Mouse (Mus musculus) megakaryocyte, embryonic 14.5 days (primary cell): ENCODE measurements around the gene Osbpl3. TPM values are rescaled to one million over a fixed set of nuclear protein-coding genes. Genes with fewer than 3 reads are reported as not detected.

Source experiments
- H3K27me3 ChIP-seq: replicated peaks from 2 replicates; pipeline ENCODE3; 2012; ENCODE audit warnings: inconsistent platforms
- H3K36me3 ChIP-seq: replicated peaks from 2 replicates; pipeline ENCODE3; 2012; ENCODE audit warnings: low read length, inconsistent platforms, mixed read lengths
- H3K4me1 ChIP-seq: 2 replicates; pipeline ENCODE4 v1.6.1; 2012; ENCODE audit warnings: inconsistent platforms
- H3K4me3 ChIP-seq: replicated peaks from 2 replicates; pipeline ENCODE3; 2012; ENCODE audit warnings: moderate library complexity, mild to moderate bottlenecking, inconsistent platforms
- H3K9me3 ChIP-seq: 2 replicates; pipeline ENCODE4 v1.6.1; 2012; ENCODE audit warnings: inconsistent platforms
- FLI1 ChIP-seq: IDR thresholded peaks from 2 replicates; pipeline ENCODE4 v1.6.1; 2012; ENCODE audit warnings: low read length, inconsistent platforms, mixed read lengths
- GATA1 ChIP-seq: IDR thresholded peaks from 3 replicates; pipeline ENCODE4 v1.6.1; 2012; ENCODE audit warnings: mixed read lengths, low read length, inconsistent platforms, borderline replicate concordance
- polyA plus RNA-seq: library from polyadenylated mRNA; stranded (reverse); fragments of >175 nt; gene quantifications from 2 replicates; pipeline ENCODE4 v1.2.3, GENCODE M21; 2012; ENCODE audit warnings: low replicate concordance; ENCODE audit not compliant: insufficient read depth

The Osbpl3 gene
- polyA plus RNA-seq, 1 experiment: 7.3 TPM

DNA sequence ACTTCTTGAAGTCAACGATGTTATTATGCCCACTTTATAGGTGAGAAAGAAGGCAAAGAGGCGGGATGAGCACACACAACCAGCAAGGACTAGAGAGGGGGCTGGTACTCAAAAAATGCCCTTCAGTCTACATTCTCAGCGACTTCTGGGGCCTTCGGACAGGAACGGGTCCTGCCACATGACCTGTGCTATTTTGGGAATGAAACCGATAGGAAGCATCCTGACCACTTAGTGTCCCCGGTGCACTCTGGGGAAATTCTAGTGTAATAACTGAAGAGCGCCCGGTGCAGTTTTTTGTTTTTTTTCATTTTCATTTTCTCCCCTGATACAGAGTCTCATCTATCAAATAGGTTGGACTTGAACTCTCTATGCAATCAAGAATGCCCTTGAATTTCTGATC lies 130.5 kb downstream of the Osbpl3 start:
- H3K27me3 ChIP-seq: no peaks in the 10 kb centered on the region
- H3K9me3 ChIP-seq: no peaks in the 10 kb centered on the region
- no peak overlapping the region for H3K4me3 ChIP-seq
- TF ChIP-seq GATA1 (no peak), FLI1 (no peak)
- peaks cover 10% of the 10 kb centered on the region for H3K4me1 ChIP-seq
- peaks cover 95% of the 10 kb centered on the region for H3K36me3 ChIP-seq

DNA sequence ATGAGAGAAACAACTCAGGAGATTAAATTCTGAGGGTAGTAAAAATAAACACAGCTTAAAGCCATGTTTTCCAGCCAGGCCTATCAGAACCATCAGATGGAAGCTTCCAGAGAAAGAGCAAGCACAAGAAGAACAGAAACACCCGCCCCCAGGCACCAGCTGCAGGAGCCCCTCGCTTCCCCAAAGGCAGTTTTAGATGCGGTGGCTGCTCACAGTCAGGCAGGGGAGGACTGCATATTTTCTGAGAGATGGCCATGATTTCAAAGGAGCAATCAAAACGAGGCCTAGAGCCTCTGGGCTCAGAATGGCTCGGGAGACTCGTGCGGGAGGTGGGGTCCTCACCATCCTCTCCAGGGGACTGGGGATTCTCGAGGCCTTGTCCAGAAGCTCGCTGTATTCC lies 133.4 kb downstream of the Osbpl3 start:
- no peak overlapping the region for H3K4me3 ChIP-seq
- TF ChIP-seq GATA1: no peak
- no peak for TF ChIP-seq FLI1
- no peaks in the 10 kb centered on the region for H3K27me3 ChIP-seq
- H3K36me3 ChIP-seq: peaks cover 98% of the 10 kb centered on the region
- H3K4me1 ChIP-seq: peaks cover 14% of the 10 kb centered on the region
- no peaks in the 10 kb centered on the region for H3K9me3 ChIP-seq

DNA sequence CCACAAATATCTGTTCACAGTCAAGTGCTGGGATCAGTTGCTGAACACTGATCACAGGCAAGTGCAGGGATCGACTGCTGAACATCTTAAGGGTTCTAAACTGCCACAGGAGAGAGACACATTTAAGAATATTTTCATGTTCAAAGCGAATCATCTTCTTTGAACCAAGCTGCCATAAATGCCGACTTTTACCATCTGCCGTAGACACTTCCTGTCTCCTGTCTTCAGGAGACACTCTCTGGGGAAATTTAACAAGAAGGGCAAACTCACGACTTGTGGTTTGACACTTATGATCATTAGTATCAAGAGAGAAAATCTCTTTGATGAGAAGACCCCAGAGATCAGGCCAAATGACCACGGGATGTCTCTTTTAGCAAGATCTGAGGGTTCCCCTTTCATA lies 134.3 kb downstream of the Osbpl3 start:
- H3K36me3 ChIP-seq: peaks cover 100% of the 10 kb centered on the region
- no peaks in the 10 kb centered on the region for H3K9me3 ChIP-seq
- no peaks in the 10 kb centered on the region for H3K27me3 ChIP-seq
- H3K4me1 ChIP-seq: peaks cover 17% of the 10 kb centered on the region
- H3K4me3 ChIP-seq: no peak overlapping the region
- TF ChIP-seq GATA1 (no peak), FLI1 (no peak)

DNA sequence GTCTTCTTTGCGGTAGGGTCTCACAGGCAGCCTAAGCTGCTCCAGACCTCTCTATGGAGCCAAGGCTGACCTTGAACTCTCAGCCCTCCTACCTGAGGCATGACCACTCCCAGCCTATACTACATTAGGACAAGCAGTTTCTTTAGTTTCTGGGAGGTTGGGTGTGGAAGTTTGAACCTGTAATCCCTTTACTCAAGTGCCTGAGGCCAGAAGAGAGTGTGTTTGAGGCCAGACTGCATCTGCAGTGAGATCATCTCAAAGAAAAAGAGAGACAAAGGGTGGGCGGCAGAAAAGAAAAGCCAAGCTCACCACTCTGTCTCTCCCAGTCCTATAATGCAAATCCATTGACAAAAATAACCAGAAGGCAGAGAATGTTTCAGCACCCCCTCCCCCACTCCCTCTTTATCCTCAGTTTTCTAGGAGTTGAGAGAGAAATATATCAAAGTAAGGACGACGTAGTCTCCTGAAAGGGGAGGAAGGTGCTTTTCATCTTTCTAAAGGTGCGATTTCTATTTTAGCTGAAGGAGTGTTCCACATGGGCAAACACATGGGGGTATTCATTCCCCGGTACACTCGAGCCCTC lies 137.3 kb downstream of the Osbpl3 start:
- TF ChIP-seq GATA1 (no peak), FLI1 (no peak)
- Histone ChIP-seq H3K36me3 (peaks cover 99% of the 10 kb centered on the region), H3K9me3 (no peaks in the 10 kb centered on the region), H3K4me3 (no peak overlapping the region), H3K4me1 (peaks cover 11% of the 10 kb centered on the region; the same call in 1 of the 2 replicates), H3K27me3 (no peaks in the 10 kb centered on the region)

DNA sequence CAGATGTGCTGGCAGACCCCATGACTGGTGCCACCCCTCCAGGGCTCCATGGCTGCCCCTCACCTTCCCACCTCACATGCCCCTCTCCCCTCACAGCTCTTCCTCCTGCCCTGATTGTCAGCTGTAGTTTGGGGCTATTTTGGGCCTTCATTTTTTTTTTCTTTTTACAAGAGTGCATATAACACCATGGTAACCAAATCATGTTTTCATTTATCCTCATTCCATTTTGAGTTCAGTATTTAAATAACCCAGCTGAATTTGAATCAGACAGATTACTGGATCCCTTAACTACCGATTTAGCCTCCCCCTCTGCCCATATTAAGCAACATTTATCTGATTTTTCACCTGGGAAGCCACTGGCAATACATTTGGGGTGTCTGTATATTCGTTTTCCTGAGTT lies 137.9 kb downstream of the Osbpl3 start:
- Histone ChIP-seq H3K36me3 (peaks cover 99% of the 10 kb centered on the region), H3K4me3 (no peak overlapping the region), H3K9me3 (no peaks in the 10 kb centered on the region), H3K4me1 (peaks cover 11% of the 10 kb centered on the region; the same call in 1 of the 2 replicates), H3K27me3 (no peaks in the 10 kb centered on the region)
- TF ChIP-seq FLI1: no peak
- no peak for TF ChIP-seq GATA1

DNA sequence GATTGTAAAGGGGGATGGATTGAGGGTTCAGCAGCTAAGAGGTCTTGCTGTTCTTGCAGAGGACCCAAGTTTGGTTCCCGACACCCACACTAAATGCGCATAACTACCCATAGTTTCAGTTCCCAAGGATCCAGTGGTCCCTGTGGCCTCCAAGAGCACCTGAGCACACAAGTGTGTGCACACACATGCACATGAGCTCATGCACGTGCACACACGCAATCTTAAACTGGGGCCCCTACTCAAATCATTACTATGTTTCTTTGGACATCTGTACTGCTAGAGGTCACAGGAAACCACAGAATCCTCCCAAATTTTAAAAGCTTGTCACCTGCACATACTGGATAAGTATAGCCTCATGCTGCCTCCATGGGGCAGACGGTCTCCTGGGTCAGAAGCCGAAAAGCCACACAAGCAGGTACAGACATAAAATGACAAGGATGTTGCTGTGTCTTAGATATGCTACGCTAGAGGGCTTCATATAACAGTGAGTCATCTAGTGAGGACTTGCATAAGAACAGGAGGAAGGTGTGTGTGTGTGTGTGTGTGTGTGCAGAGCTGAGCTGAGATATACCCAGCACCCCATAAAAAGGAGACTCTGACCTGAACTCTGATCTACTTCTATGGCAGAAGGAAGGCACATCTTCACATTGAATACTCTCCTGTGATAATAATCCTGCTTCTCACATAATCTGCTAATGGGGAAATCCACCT lies 139.1 kb downstream of the Osbpl3 start:
- TF ChIP-seq GATA1 (no peak), FLI1 (no peak)
- no peaks in the 10 kb centered on the region for H3K27me3 ChIP-seq
- no peak overlapping the region for H3K4me3 ChIP-seq
- H3K4me1 ChIP-seq: peaks cover 16% of the 10 kb centered on the region
- H3K36me3 ChIP-seq: peaks cover 95% of the 10 kb centered on the region
- H3K9me3 ChIP-seq: no peaks in the 10 kb centered on the region

DNA sequence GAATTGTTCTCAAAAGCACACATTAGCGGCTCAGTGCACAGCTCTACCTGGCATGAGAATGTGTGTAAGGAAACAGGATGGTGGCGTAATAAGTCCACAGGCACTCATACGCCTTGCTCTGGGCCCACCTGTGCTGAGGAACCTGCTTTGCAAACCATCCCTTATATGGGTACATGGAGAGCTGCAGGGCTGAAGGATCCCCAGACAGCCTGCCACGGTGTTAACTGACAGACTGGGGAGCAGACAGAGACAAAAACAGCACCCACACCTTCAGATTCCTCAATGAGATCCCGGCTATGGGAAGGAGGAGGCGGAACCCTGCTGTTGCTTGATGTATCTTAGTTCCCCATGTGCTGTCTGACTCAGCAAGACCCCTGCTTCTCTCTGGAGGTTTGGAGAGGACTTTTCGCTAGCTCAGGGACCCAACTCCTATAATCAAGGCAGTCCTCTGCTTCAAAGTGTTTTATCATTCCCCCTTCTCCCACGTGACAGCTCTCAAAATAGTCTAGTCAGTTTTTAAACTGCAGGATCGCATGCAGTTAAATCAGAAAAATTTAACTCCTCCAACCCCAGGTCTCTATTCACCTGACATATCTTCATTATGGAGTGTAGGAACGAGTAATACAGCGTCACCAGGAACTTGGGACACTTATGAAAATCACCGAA lies 141.5 kb downstream of the Osbpl3 start:
- Histone ChIP-seq H3K4me1 (peaks cover 16% of the 10 kb centered on the region), H3K27me3 (no peaks in the 10 kb centered on the region), H3K36me3 (peaks cover 94% of the 10 kb centered on the region), H3K4me3 (no peak overlapping the region), H3K9me3 (no peaks in the 10 kb centered on the region)
- TF ChIP-seq FLI1: no peak
- TF ChIP-seq GATA1: no peak

DNA sequence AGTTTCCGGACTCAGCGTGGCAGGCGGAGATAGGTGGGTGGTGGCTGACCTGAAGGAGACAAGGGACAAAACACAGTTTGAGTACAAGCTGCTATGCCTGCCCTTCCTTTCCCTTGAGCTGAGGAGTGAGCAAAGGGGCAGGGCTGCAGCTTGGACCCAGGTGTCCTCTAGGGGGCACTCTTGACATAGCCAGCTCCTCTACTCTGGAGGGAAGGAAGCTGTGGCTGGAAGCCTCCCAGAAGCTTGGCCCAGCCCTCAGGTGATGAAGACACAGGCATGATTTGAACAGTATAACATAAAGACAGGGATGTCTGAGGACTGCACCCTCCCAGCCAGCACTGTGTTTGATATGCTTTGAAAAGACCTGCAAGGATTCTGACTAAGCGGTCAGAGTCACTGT lies 143.4 kb downstream of the Osbpl3 start:
- Histone ChIP-seq H3K27me3 (no peaks in the 10 kb centered on the region), H3K36me3 (peaks cover 94% of the 10 kb centered on the region), H3K9me3 (no peaks in the 10 kb centered on the region), H3K4me1 (peaks cover 12% of the 10 kb centered on the region), H3K4me3 (no peak overlapping the region)
- TF ChIP-seq FLI1 (no peak), GATA1 (no peak)

DNA sequence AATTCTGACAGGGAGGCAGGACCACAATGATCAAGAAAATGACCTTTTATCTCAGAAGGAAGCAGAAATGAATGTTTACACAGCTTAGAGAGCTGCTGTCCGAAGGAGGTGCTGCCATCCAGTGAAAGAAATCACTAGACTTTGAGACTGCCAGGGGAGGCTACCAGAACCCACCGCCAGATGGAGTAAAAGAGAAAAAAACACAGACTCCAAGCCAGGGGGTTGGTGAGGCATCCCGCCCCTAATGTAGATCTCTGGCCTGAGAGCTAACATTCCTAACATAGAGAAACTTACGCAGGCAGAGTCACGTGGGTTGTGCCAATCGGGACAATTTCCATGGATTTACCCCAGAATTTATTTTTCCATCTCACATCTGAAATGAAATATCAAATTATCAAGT lies 147.0 kb downstream of the Osbpl3 start:
- TF ChIP-seq FLI1 (no peak), GATA1 (no peak)
- Histone ChIP-seq H3K4me1 (peaks cover 8% of the 10 kb centered on the region), H3K36me3 (peaks cover 90% of the 10 kb centered on the region)

DNA sequence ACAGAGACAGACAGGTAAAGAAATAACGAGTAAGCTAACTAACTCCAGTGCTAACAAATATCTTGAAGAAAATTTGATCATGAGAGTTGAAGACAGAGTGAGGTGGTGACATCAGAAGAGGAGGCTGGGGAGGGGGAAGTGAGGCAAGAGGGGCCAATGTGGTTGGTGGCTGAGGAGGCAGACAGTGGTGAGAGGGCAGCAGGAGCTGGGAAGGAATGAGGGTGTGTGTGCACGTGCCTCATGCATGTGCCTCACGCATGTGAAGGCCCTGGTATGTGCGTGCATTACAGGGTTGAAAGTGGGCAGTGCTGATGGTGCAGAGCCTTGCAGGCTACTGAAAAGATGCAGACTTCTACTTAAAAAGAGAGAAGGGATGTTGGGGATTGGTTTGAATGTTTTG lies 149.4 kb downstream of the Osbpl3 start:
- TF ChIP-seq FLI1: no peak
- TF ChIP-seq GATA1: no peak
- Histone ChIP-seq H3K4me1 (0 out of 2 replicates have a peak, but pooled peaks cover 7% of the 10 kb centered on the region), H3K27me3 (no peaks in the 10 kb centered on the region), H3K4me3 (peak overlapping the region; percentile 78), H3K9me3 (no peaks in the 10 kb centered on the region), H3K36me3 (peaks cover 95% of the 10 kb centered on the region)

More for the DNA sequence above, 147.0 kb downstream of the Osbpl3 start:
- no peak overlapping the region for H3K4me3 ChIP-seq
- no peaks in the 10 kb centered on the region for H3K9me3 ChIP-seq
- no peaks in the 10 kb centered on the region for H3K27me3 ChIP-seq
